Mouse (Mus musculus) heart, postnatal 4 days (tissue): Measurements from ENCODE around the gene Naa40. TPM values are rescaled to one million over a fixed set of nuclear protein-coding genes. Genes with fewer than 3 reads are reported as not detected.

Experiments
- DNase-seq: peaks from one replicate; pipeline ENCODE4 v3.0.0; 2021
- total RNA-seq, 2 experiments: library from RNA; stranded (reverse); gene quantifications; 2 replicates each; pipeline ENCODE4 v1.2.3; 2021

The Naa40 gene
- total RNA-seq, 2 experiments from 2014 or later = 34.3 to 36.9 TPM

- no peak for DNase-seq
Observed at GRCm38 (mm10) chr19:7181496-7181895, 59.5 kb downstream of the Naa40 start.

- DNase-seq = no peak
Observed at GRCm38 (mm10) chr19:7180756-7181405, 60.1 kb downstream of the Naa40 start.

GRCm38 (mm10) chr19:7178841-7179452, 62.0 kb downstream of the Naa40 start:
- no peak for DNase-seq

- no peak for DNase-seq
Observed at GRCm38 (mm10) chr19:7177804-7178511, 63.0 kb downstream of the Naa40 start.

GRCm38 (mm10) chr19:7176041-7176696, 64.8 kb downstream of the Naa40 start:
- DNase-seq = no peak

Other genes with a start within 250 kb of the Naa40 start
- gene Dnajc4, start 248.6 kb downstream of the Naa40 start, total RNA-seq = 10 to 100 TPM; 48.7 to 49.2 TPM
- 10 to 100 TPM; 27.2 to 29.0 TPM for gene Nudt22, start 245.1 kb downstream of the Naa40 start, total RNA-seq
- gene Trpt1, start 245.1 kb downstream of the Naa40 start, total RNA-seq = 10 to 100 TPM; 22.6 to 25.7 TPM
- 1 to 10 TPM; 3.5 to 3.7 TPM for gene Fermt3, start 221.7 kb downstream of the Naa40 start, total RNA-seq
- 100 to 1,000 TPM; 139 to 151 TPM for gene Stip1, start 201.2 kb downstream of the Naa40 start, total RNA-seq
- 100 to 1,000 TPM; 107 to 126 TPM for gene Macrod1, start 184.4 kb downstream of the Naa40 start, total RNA-seq
- 1 to 10 TPM; 1.8 to 2.1 TPM for gene Flrt1, start 135.5 kb downstream of the Naa40 start, total RNA-seq
- gene Otub1, start 34.9 kb downstream of the Naa40 start, total RNA-seq = 100 to 1,000 TPM; 111 to 112 TPM
- gene Cox8a, start 23.6 kb downstream of the Naa40 start, total RNA-seq = 100 to 1,000 TPM; 836 to 917 TPM
- 10 to 100 TPM; 19.0 to 19.2 TPM for gene Rcor2, start 26.1 kb upstream of the Naa40 start, total RNA-seq
- gene Mark2, start 100.7 kb upstream of the Naa40 start, total RNA-seq = 10 to 100 TPM; 54.9 to 58.4 TPM
- gene Spindoc, start 141.8 kb upstream of the Naa40 start, total RNA-seq = 10 to 100 TPM; 29.4 to 30.8 TPM
- 10 to 100 TPM; 28.4 to 28.5 TPM for gene 2700081O15Rik, start 176.4 kb upstream of the Naa40 start, total RNA-seq
- gene Rtn3, start 242.1 kb upstream of the Naa40 start, total RNA-seq = 100 to 1,000 TPM; 119 TPM